Mouse (Mus musculus) hindbrain, embryonic 13.5 days (tissue): Measurements from ENCODE around the gene Tex264. TPM values are rescaled to one million over a fixed set of nuclear protein-coding genes. Genes with fewer than 3 reads are reported as not detected.

ENCODE experiments used
- ATAC-seq: fragments of 200-750 bp; cut with Nextera tagmentation; 2 replicates; pipeline ENCODE4 v1.8.0; 2017; ENCODE audit warnings: moderate TSS enrichment; ENCODE audit not compliant: low FRiP score
- H3K27ac ChIP-seq: fragments of 300-500 bp; sonication (generic); 2 replicates; pipeline ENCODE4 v1.5.1; 2015; ENCODE audit warnings: inconsistent platforms, mild to moderate bottlenecking, moderate library complexity
- H3K27me3 ChIP-seq: fragments of 300-500 bp; sonication (generic); 2 replicates; pipeline ENCODE4 v1.6.1; 2015; ENCODE audit warnings: mild to moderate bottlenecking, inconsistent platforms
- H3K36me3 ChIP-seq: fragments of 300-500 bp; sonication (generic); 2 replicates; pipeline ENCODE4 v1.6.1; 2015; ENCODE audit warnings: mild to moderate bottlenecking, inconsistent platforms
- H3K4me1 ChIP-seq: fragments of 300-500 bp; sonication (generic); replicated peaks from 2 replicates; pipeline ENCODE4 v1.6.1; 2015; ENCODE audit warnings: inconsistent platforms
- H3K4me2 ChIP-seq: fragments of 300-500 bp; sonication (generic); 2 replicates; pipeline ENCODE4 v1.6.1; 2015; ENCODE audit warnings: inconsistent platforms, mild to moderate bottlenecking, moderate library complexity
- H3K4me3 ChIP-seq: fragments of 300-500 bp; sonication (generic); 2 replicates; pipeline ENCODE4 v1.5.1; 2015; ENCODE audit warnings: mild to moderate bottlenecking, inconsistent platforms
- H3K9ac ChIP-seq: fragments of 300-500 bp; sonication (generic); 2 replicates; pipeline ENCODE4 v1.6.1; 2015; ENCODE audit warnings: mild to moderate bottlenecking, inconsistent platforms
- H3K9me3 ChIP-seq: fragments of 300-500 bp; sonication (generic); 2 replicates; pipeline ENCODE4 v1.6.1; 2016; ENCODE audit warnings: inconsistent platforms
- WGBS: fragments of 180-500 bp; shearing (Covaris S2); methylation state at CpG from one replicate; pipeline ENCODE4 v1.1.7; 2015; 5-methylcytosine and 5-hydroxymethylcytosine counted together
- polyA plus RNA-seq: library from polyadenylated mRNA; unstranded; fragments of >200 nt; fragmentation: Nextera tagmentation; extraction: Ambion mirVana; gene quantifications from 2 replicates; pipeline ENCODE4 v1.2.1, GENCODE M21; 2015

Tex264 gene
- polyA plus RNA-seq, result 49.1 and 52.7 TPM in 2 replicates

- Histone ChIP-seq H3K4me3 (peak within 1 kb of the TSS; percentile 78), H3K4me2 (peak within 1 kb of the TSS; percentile 86), H3K9ac (peak within 1 kb of the TSS; percentile 85), H3K4me1 (peaks cover 28% of the 10 kb centered on the region), H3K27ac (peak within 1 kb of the TSS; percentile 70), H3K36me3 (peaks cover 14% of the 10 kb centered on the region), H3K27me3 (no peaks in the 10 kb centered on the region), H3K9me3 (no peaks in the 10 kb centered on the region)
- peak; percentile 90 for ATAC-seq
- WGBS, result 0% methylated on average over 77 of the region's 86 CpGs
Measured at GRCm38 (mm10) chr9:106685249-106686101, at the start of gene Tex264. Gene Tex264 (minus strand): TSS chr9:106685927.

- Histone ChIP-seq H3K27me3 (no peaks in the 10 kb centered on the region), H3K4me1 (no peaks in the 10 kb centered on the region), H3K9ac (no peak overlapping the region), H3K9me3 (no peaks in the 10 kb centered on the region), H3K4me3 (no peak overlapping the region), H3K4me2 (no peak overlapping the region), H3K36me3 (no peaks in the 10 kb centered on the region), H3K27ac (no peak overlapping the region)
- ATAC-seq, result no peak
- 85% methylated on average over 2 of the region's 2 CpGs for WGBS
Measured at GRCm38 (mm10) chr9:106733690-106734089, 48.0 kb upstream of the Tex264 start.

- H3K9me3 ChIP-seq, result no peaks in the 10 kb centered on the region
- no peaks in the 10 kb centered on the region for H3K36me3 ChIP-seq
- ATAC-seq, result no peak
- no peak overlapping the region for H3K4me2 ChIP-seq
- 91% methylated on average over 2 of the region's 2 CpGs for WGBS
- H3K27me3 ChIP-seq, result no peaks in the 10 kb centered on the region
- H3K27ac ChIP-seq, result no peak overlapping the region
- no peaks in the 10 kb centered on the region for H3K4me1 ChIP-seq
- H3K9ac ChIP-seq, result no peak overlapping the region
- H3K4me3 ChIP-seq, result no peak overlapping the region
Measured at GRCm38 (mm10) chr9:106729416-106729815, 43.7 kb upstream of the Tex264 start.

- Histone ChIP-seq H3K4me3 (no peak overlapping the region), H3K4me1 (no peaks in the 10 kb centered on the region), H3K36me3 (no peaks in the 10 kb centered on the region), H3K9ac (no peak overlapping the region), H3K4me2 (no peak overlapping the region), H3K27ac (no peak overlapping the region), H3K9me3 (no peaks in the 10 kb centered on the region), H3K27me3 (no peaks in the 10 kb centered on the region)
- 100% methylated on average over 1 of the region's 1 CpGs for WGBS
- no peak for ATAC-seq
Measured at GRCm38 (mm10) chr9:106726891-106727290, 41.2 kb upstream of the Tex264 start.

GRCm38 (mm10) chr9:106725435-106725834 is 39.7 kb upstream of the Tex264 start:
- H3K4me2 ChIP-seq, result no peak overlapping the region
- no peak for ATAC-seq
- no peak overlapping the region for H3K27ac ChIP-seq
- H3K4me3 ChIP-seq, result no peak overlapping the region
- H3K36me3 ChIP-seq, result peaks cover 3% of the 10 kb centered on the region; the same call in 1 of the 2 replicates
- no peaks in the 10 kb centered on the region for H3K4me1 ChIP-seq
- H3K9me3 ChIP-seq, result no peaks in the 10 kb centered on the region
- no peak overlapping the region for H3K9ac ChIP-seq
- WGBS, result 94% methylated on average over 2 of the region's 2 CpGs
- H3K27me3 ChIP-seq, result no peaks in the 10 kb centered on the region

DNA sequence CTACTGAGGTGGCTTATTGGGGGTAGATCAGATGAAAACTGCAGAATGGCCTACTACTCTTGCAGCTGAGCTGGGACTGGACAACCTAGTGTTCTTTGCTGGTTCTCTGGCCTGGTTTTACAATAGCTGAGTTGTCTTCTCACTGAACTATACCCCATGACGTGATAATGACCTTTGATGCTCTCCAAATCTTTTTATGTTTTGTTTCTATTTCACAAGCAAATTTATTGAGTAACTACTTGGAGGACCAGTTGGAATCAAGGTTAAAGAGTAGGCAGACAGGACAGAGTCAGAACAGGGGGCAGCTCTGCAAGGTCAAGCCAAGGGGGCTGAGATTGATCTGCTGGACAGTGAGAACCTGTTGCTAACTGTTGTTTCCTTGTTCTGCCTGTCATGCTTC is 39.1 kb upstream of the Tex264 start:
- Histone ChIP-seq H3K36me3 (peaks cover 8% of the 10 kb centered on the region), H3K9ac (no peak overlapping the region), H3K9me3 (no peaks in the 10 kb centered on the region), H3K4me3 (no peak overlapping the region), H3K27ac (no peak overlapping the region), H3K4me1 (no peaks in the 10 kb centered on the region), H3K27me3 (no peaks in the 10 kb centered on the region), H3K4me2 (no peak overlapping the region)
- no peak for ATAC-seq
- WGBS, result 97% methylated on average over 1 of the region's 1 CpGs

- Histone ChIP-seq H3K4me2 (no peak overlapping the region), H3K36me3 (peaks cover 75% of the 10 kb centered on the region)
Measured at GRCm38 (mm10) chr9:106716729-106717128, 31.0 kb upstream of the Tex264 start.

GRCm38 (mm10) chr9:106716232-106716631 is 30.5 kb upstream of the Tex264 start:
- no peak overlapping the region for H3K27ac ChIP-seq
- no peaks in the 10 kb centered on the region for H3K27me3 ChIP-seq
- H3K4me1 ChIP-seq, result no peaks in the 10 kb centered on the region
- H3K9ac ChIP-seq, result no peak overlapping the region
- no peak overlapping the region for H3K4me3 ChIP-seq
- H3K36me3 ChIP-seq, result peaks cover 77% of the 10 kb centered on the region
- H3K4me2 ChIP-seq, result no peak overlapping the region
- 94% methylated on average over 2 of the region's 2 CpGs for WGBS
- no peaks in the 10 kb centered on the region for H3K9me3 ChIP-seq
- ATAC-seq, result no peak

More at GRCm38 (mm10) chr9:106716729-106717128, 31.0 kb upstream of the Tex264 start:
- no peaks in the 10 kb centered on the region for H3K4me1 ChIP-seq
- no peaks in the 10 kb centered on the region for H3K9me3 ChIP-seq
- H3K27ac ChIP-seq, result no peak overlapping the region
- H3K9ac ChIP-seq, result no peak overlapping the region
- H3K4me3 ChIP-seq, result no peak overlapping the region
- H3K27me3 ChIP-seq, result no peaks in the 10 kb centered on the region
- no peak for ATAC-seq
- WGBS, result 93% methylated on average over 4 of the region's 4 CpGs

- ATAC-seq, result no peak
- Histone ChIP-seq H3K27ac (no peak overlapping the region), H3K27me3 (no peaks in the 10 kb centered on the region), H3K4me3 (no peak overlapping the region), H3K4me2 (no peak overlapping the region), H3K9me3 (no peaks in the 10 kb centered on the region), H3K36me3 (peaks cover 81% of the 10 kb centered on the region), H3K9ac (no peak overlapping the region), H3K4me1 (no peaks in the 10 kb centered on the region)
- 91% methylated on average over 2 of the region's 2 CpGs for WGBS
Measured at GRCm38 (mm10) chr9:106712470-106712869, 26.7 kb upstream of the Tex264 start.

DNA sequence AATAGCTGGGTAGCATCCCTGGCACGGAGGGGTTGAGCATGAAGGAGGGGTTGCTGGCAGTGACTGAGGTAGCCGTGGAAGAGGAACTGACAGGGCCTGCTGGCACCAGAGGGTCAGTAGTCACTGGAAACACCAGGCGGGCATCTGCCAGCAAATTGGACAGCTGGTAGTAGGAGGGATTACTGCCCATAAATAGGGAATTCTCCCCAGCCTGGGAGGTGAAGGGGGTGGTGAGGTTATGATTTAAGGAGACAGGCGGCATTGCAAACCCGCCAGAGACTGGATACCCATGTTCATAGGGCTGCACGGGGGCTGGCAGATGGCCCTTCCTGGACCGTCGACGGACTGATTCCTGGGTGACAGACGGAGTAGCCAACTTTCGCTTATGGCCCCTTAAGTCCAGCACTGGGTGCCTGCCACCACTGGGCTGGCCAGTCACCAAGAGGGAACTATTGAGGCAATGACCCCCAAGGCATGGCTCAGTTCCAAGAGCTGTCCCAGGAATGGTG is 7.3 kb upstream of the Tex264 start:
- Histone ChIP-seq H3K4me1 (no peaks in the 10 kb centered on the region), H3K27ac (no peak overlapping the region), H3K9ac (no peak overlapping the region), H3K36me3 (peaks cover 53% of the 10 kb centered on the region), H3K4me3 (no peak overlapping the region), H3K27me3 (no peaks in the 10 kb centered on the region), H3K9me3 (no peaks in the 10 kb centered on the region), H3K4me2 (no peak overlapping the region)
- 93% methylated on average over 11 of the region's 11 CpGs for WGBS
- ATAC-seq, result no peak

DNA sequence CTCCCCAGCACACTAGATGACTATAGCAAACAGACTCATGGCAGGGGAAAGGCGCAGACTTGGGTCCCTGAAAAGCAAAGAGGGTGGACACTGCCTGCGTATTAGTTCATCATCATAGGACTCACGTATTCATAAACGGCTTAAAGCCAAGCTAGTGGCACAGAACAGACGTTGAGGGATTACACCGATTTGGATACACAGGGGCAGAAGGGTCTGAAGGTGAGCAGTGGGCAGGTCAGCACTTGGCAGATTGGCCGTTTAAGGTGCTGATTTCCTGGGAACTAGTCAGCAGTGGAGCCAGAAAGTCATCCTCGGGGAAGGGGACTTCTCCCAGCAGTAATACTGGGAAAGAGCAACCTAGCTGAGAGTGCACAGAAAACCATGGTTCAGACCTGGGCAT is 3.1 kb upstream of the Tex264 start:
- H3K27me3 ChIP-seq, result no peaks in the 10 kb centered on the region
- no peak for ATAC-seq
- H3K9ac ChIP-seq, result no peak overlapping the region
- H3K9me3 ChIP-seq, result no peaks in the 10 kb centered on the region
- peaks cover 28% of the 10 kb centered on the region for H3K4me1 ChIP-seq
- peaks cover 21% of the 10 kb centered on the region for H3K36me3 ChIP-seq
- no peak overlapping the region for H3K4me3 ChIP-seq
- H3K4me2 ChIP-seq, result no peak overlapping the region
- H3K27ac ChIP-seq, result no peak overlapping the region
- WGBS, result 89% methylated on average over 8 of the region's 8 CpGs

DNA sequence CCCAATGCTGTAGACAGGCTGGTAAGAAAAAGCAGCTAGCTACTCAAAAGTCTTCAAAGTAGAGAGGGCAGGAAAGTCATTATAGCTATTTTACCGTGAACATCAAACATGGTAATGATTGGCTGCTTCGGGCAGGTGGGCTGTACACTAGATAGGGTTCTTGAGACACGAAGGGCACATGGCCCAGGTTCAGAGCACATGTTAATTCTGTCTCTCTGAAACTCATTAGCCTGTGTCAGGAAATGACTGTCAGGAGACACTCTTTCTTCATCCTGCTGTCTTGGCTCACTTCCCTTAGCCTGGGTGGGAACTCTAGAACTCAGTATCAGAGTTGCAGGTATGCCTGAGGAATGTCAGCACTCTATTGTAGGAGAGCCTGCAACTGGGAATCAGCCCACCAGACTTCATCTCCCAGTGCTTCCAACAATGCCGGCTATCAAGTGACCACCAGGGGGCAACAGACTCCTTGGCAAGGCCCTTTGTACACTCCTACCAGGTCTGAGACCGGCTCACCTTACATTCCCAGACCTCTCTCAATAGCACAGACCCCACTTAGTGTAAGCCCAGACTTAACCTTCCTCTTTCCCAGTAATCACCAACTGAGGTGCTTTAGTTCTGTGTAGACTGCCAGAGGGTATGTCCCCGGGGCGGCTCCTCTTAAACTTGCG is 1.4 kb upstream of the Tex264 start:
- Histone ChIP-seq H3K9ac (no peak overlapping the region), H3K4me2 (no peak overlapping the region), H3K27ac (no peak overlapping the region), H3K36me3 (0 out of 2 replicates have a peak, but pooled peaks cover 6% of the 10 kb centered on the region), H3K4me3 (no peak overlapping the region), H3K27me3 (no peaks in the 10 kb centered on the region), H3K4me1 (peaks cover 28% of the 10 kb centered on the region), H3K9me3 (no peaks in the 10 kb centered on the region)
- ATAC-seq, result peak; percentile 24; the same call in 1 of the 2 replicates
- WGBS, result 40% methylated on average over 8 of the region's 8 CpGs
